Mouse (Mus musculus) embryo, embryonic 10.5 days (tissue): ENCODE measurements around the gene Col5a1.

Experiments
- DNase-seq: peaks from one replicate; pipeline ENCODE4 v3.0.0-alpha.2; 2015; ENCODE audit warnings: low spot score

Gene Col5a1

GRCm38 (mm10) chr2:27969158-27969557, 82.9 kb downstream of the Col5a1 start:
- peak; percentile 72 for DNase-seq

DNA sequence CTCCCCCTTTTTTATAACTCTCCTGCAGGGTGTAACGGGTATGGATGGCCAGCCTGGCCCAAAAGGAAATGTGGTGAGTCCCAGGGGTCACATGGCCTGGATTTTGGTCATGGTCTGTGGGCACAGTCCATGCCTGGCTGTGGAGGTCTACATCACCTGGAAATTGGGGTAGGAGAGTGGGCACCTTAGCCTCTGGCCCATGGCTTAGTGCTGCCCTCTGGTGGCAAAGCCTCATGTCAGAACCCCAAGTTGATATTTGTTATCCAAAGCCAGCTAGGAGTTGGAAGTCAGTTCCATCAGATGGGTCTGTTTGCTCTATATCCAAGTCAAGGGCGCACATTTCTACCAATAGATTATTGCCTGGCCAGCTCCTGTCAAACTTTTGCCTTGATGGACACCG, 87.6 kb downstream of the Col5a1 start:
- DNase-seq, result peak; percentile 80

GRCm38 (mm10) chr2:27975786-27976185, 89.6 kb downstream of the Col5a1 start:
- no peak for DNase-seq

DNA sequence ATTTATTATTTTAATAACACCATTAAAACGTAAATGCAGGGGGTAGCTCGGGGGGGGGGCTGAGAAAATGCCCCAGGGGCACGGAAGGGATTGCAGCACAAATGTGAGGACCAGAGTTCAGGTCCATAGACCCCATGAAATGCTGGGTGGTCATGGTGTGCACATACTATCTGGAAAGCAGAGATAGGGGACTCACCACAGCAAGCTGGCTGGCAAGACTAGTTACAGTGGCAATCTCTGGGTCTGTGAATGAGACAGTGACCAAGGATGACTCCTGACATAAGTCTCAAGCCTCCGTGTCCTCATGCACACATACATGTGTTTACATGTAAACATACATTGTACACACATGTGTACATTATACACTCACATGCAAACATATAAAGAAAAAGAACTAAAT, 90.3 kb downstream of the Col5a1 start:
- DNase-seq, result no peak

DNA sequence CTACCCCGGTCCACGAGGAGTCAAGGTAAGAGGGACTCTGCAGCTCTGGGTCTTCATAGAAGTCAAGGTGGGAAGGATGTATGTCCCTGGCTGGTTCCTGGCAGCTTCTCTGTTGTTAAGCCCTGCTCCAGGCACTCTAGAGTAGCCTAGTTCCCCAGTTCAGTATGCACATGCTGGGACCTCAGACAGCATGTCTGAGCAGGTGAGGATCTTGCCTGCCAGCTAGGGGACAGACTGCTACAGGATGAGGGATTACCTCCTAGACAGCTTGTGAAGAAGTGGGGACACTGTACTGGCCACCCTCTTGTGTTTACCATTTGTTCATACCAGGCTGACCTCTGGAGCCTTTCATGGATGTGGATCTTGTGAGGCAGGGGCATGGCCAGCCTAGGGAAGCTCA, 94.8 kb downstream of the Col5a1 start:
- DNase-seq, result no peak

GRCm38 (mm10) chr2:27981621-27982535, 95.7 kb downstream of the Col5a1 start:
- no peak for DNase-seq

DNA sequence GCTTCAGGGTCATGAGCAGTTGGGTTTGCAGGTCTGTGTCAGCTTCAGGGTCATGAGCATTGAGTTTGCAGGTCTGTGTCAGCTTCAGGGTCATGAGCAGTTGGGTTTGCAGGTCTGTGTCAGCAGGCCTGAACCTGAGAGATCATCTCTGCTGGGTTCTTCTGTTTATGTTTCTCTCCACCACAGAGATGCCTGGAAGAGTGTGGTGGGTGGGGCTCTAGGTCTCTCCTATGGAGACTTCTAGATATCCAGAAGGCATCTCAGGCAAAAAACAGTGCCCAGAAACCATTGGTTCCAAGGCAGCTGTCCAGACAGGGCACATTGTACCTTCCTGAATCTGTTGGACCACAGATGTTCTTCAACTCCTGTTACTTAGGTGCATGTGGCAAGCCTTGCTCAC, 96.9 kb downstream of the Col5a1 start:
- no peak for DNase-seq

- peak; percentile 45 for DNase-seq
Observed at GRCm38 (mm10) chr2:27983884-27984283, 97.7 kb downstream of the Col5a1 start.

GRCm38 (mm10) chr2:27986751-27987150, 100.5 kb downstream of the Col5a1 start:
- DNase-seq, result no peak

DNA sequence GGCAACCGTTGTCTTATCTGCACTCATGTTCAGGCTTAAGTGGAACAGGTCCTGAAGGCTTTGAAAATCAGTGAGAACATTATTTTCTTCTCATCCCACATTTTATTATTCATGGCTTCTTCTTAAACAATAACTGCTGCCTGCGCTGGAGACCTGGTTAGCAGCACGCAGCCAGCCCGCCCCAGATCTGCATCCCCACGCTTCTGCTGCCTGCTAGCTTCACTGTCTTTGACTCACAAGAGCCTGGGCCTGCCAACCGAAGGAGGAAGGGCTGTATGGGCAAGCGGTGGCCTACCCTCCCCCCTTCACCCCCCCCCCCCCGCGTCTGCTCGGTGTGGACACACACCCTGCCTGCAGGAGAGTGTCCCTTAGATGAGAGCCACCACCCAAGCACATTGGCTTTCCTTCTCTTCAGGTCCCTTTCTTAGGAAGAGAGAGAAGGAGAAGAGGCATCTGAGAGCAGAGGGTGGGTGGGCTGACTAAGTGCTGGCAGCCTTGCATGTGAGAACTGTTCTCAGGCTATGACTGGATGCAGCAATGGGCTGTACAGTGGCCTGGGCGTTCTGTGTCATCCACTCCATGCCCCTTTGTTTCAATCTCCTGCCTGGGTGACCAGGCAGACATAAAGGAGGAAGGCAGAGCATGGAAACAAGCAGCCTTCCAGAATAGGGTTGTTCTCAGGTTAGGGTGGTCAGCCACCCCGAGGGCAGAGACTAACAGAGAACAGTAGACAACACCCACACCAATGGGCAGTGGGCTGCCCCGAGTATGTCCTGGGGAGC, 104.4 kb downstream of the Col5a1 start:
- no peak for DNase-seq

GRCm38 (mm10) chr2:27993416-27993815, 107.2 kb downstream of the Col5a1 start:
- DNase-seq, result no peak

- DNase-seq, result no peak
Observed at GRCm38 (mm10) chr2:27999996-28000583, 113.9 kb downstream of the Col5a1 start.

DNA sequence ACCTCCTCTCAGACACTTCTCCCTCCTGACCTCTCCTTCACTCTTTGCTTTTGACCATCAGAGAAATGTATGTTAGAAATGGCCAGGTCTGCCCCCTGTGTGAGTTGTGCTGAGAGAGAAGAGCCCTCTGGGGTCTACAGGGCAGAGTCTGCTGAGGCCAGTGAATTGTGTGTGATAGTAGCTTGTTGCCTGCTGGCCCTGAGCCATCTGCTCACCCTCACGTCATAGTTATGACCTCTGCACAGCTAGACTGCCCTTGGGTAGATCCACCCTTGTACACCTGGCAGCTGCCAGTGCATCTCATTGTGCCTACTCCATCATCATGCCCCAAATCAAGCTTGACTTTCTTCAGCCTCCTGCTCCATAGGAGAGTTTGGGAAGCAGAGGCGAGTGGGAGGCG, 114.4 kb downstream of the Col5a1 start:
- DNase-seq, result no peak

DNA sequence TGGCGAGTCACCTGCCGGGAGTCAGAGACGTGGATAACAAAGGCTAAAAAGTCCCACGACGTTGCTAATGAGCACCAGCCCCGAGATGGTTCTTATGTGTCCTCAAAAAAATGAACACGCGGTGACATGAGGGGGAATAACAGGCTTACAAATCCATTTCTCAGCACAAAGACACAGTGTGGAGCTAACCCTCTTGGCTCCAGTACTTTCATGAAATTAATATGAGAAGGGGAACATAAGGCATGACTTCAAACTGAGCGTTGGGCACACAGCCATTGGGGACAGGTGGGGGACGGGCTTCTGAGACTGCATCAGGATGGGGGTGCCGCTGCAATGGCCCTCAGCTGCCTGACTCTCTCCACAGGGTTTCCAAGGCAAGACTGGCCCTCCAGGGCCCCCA, 115.0 kb downstream of the Col5a1 start:
- no peak for DNase-seq

- DNase-seq, result no peak
Observed at GRCm38 (mm10) chr2:28005187-28005586, 119.0 kb downstream of the Col5a1 start.

GRCm38 (mm10) chr2:28008261-28008660, 122.0 kb downstream of the Col5a1 start:
- DNase-seq, result no peak

- DNase-seq, result no peak
Observed at GRCm38 (mm10) chr2:28012367-28012766, 126.1 kb downstream of the Col5a1 start.

DNA sequence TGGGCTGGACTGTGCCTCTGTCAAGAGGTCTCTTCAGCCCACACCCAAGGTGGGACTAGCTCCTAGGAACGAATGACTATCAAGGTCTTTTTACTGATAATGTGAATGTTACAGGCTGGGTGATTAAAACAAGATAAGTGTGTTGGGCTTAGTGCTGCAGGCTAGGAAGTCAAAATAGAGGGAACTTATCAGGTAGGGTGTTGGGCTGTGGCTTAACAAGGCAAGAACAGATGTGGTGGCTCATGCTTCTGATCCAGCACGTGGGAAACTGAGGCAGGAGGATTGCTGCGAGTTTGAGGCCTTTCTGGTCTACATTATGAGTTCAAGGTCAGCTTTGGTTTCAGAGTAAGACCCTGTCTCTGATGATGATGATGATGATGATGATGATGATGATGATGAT, 128.6 kb downstream of the Col5a1 start:
- no peak for DNase-seq

DNA sequence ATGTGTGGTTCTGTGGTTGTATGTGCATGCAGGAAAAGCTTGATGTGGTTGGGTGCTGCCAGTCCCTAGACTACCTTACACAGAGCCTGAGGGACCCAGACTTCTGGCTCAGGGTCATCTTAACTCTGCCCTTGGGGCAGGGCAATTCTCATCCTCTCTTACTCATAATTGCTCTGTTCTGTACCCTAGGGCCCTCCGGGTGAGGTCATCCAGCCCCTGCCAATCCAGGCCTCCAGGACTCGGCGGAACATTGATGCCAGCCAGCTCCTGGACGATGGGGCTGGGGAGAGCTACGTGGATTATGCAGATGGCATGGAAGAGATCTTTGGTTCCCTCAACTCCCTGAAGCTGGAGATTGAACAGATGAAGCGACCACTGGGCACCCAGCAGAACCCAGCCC, 138.2 kb downstream of the Col5a1 start:
- no peak for DNase-seq

DNA sequence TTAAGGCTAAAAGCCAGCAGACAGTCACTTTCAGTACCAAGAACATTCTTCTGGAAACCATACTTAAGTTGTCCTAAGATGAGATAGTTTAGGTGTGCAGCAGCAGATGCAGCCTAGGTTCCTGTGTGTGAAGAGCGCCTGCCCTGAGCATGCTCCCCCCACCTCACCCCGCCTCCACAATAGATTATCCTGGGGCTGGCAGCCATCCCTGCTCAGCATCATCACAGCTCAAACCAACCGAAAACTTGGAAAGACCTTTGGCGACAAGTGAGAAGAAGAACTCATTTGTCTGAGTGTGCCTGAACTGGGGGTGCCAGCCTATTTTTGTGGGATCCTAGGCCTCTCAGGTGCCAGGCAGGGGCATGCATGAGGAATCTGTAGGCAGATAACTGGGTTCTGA, 139.6 kb downstream of the Col5a1 start:
- no peak for DNase-seq

- DNase-seq, result no peak
Observed at GRCm38 (mm10) chr2:28031860-28032259, 145.6 kb downstream of the Col5a1 start.

GRCm38 (mm10) chr2:28032469-28032868, 146.2 kb downstream of the Col5a1 start:
- DNase-seq, result no peak
